ENCODE assay signal across 8 mouse cellular contexts in the genomic region with DNA sequence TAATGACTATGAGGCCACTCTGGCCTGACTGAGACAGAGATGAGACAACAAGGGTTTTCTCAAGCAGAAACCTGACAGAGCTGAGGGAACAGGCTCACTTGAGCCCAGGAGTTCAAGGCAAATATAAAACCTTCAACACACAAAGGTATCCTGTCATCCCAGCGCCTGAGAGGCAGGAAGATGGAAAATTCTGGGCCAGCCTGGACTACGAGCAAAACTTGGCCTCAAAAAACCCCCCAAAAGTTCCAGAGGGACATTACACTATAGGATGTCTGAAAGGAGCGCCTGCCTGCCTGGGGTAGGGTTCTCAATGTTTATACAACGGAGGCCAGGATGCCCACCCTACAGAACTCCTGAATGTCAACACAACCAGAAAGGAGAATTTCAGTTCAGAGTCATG. TPM values are rescaled to one million over a fixed set of nuclear protein-coding genes. Genes with fewer than 3 reads are reported as not detected.
DNase-seq lines count a peak whose midpoint lies in the region; ATAC-seq and TF ChIP-seq lines count a peak whose summit lies in the region.

No protein-coding gene starts in this region.

- H3K36me3 ChIP-seq in neural tube, embryonic 11.5 days (ENCODE audit: control insufficient read depth, insufficient read depth, low read length) = peaks cover 2% of the 10 kb centered on the region; the same call in 1 of the 2 replicates
- peaks cover 35% of the 10 kb centered on the region for H3K36me3 ChIP-seq in limb, embryonic 14.5 days (ENCODE audit: control insufficient read depth, insufficient read depth, low read length)
- no peaks in the 10 kb centered on the region for H3K36me3 ChIP-seq in stomach, embryonic 16.5 days (ENCODE audit: control insufficient read depth, insufficient read depth, low read length)

- peaks cover 8% of the 10 kb centered on the region; the same call in 1 of the 2 replicates for H3K4me1 ChIP-seq in neural tube, embryonic 11.5 days (ENCODE audit: control insufficient read depth, insufficient read depth, low read length)
- peaks cover 14% of the 10 kb centered on the region for H3K4me1 ChIP-seq in limb, embryonic 14.5 days (ENCODE audit: control insufficient read depth, insufficient read depth, low read length)
- H3K4me1 ChIP-seq in stomach, embryonic 16.5 days (ENCODE audit: control insufficient read depth, insufficient read depth, low read length) = peaks cover 36% of the 10 kb centered on the region

- peak overlapping the region; percentile 84 for H3K4me3 ChIP-seq in neural tube, embryonic 11.5 days (ENCODE audit: low read depth, low read length)
- H3K4me3 ChIP-seq in limb, embryonic 14.5 days (replicated peaks; ENCODE audit: low read length) = peak overlapping the region; percentile 80
- H3K4me3 ChIP-seq in stomach, embryonic 16.5 days (replicated peaks; ENCODE audit: low read length) = peak overlapping the region; percentile 87

- no peak for TF ChIP-seq POLR2A in limb, embryonic 14.5 days (IDR thresholded peaks at IDR 0.05; ENCODE audit: borderline replicate concordance, extremely low read depth, insufficient read depth, insufficient read length)

- no peak for ATAC-seq in neural tube, embryonic 11.5 days (ENCODE audit: insufficient read depth, low FRiP score, low TSS enrichment)
- ATAC-seq in limb, embryonic 14.5 days (ENCODE audit: low FRiP score, low read depth) = no peak
- no peak for ATAC-seq in stomach, embryonic 16.5 days (ENCODE audit: insufficient read depth, low FRiP score)

- peak; percentile 10 for DNase-seq in cerebellum, adult 11 months
- DNase-seq in cerebellum, adult 9-10 months = no peak
- DNase-seq in neural tube, embryonic 11.5 days (ENCODE audit: low spot score) = no peak
- DNase-seq in neural tube, embryonic 10.5 days (ENCODE audit: extremely low spot score, low spot score) = no peak
- DNase-seq in limb, embryonic 14.5 days (ENCODE audit: low spot score) = no peak
- DNase-seq in adrenal gland, adult 8-10 months = no peak
- no peak for DNase-seq in layer of hippocampus, postnatal 10 days (ENCODE audit: low spot score in 2 of 2)

- no peak overlapping the region; the same call in 1 of the 2 replicates for H3K9ac ChIP-seq in neural tube, embryonic 11.5 days (ENCODE audit: low read length)
- peak overlapping the region; percentile 91 for H3K9ac ChIP-seq in limb, embryonic 14.5 days (ENCODE audit: low read depth, low read length, severe bottlenecking)
- peak overlapping the region; percentile 95 for H3K9ac ChIP-seq in stomach, embryonic 16.5 days (ENCODE audit: low read length)

- H3K27me3 ChIP-seq in neural tube, embryonic 11.5 days (ENCODE audit: control insufficient read depth, insufficient read depth, low read length) = no peaks in the 10 kb centered on the region
- no peaks in the 10 kb centered on the region for H3K27me3 ChIP-seq in limb, embryonic 14.5 days (ENCODE audit: control insufficient read depth, insufficient read depth, low read length)
- H3K27me3 ChIP-seq in stomach, embryonic 16.5 days (ENCODE audit: control insufficient read depth, insufficient read depth, low read length) = no peaks in the 10 kb centered on the region

- WGBS in neural tube, embryonic 11.5 days = 81% methylated on average over 4 of the region's 4 CpGs
- 79% methylated on average over 4 of the region's 4 CpGs for WGBS in limb, embryonic 14.5 days
- 43% methylated on average over 4 of the region's 4 CpGs for WGBS in stomach, embryonic 16.5 days

- no peaks in the 10 kb centered on the region for H3K9me3 ChIP-seq in neural tube, embryonic 11.5 days (ENCODE audit: control insufficient read depth, low read length)
- no peaks in the 10 kb centered on the region for H3K9me3 ChIP-seq in limb, embryonic 14.5 days (ENCODE audit: control insufficient read depth, low read length)
- no peaks in the 10 kb centered on the region for H3K9me3 ChIP-seq in stomach, embryonic 16.5 days (replicated peaks; ENCODE audit: control insufficient read depth, low read length)

- peak overlapping the region; percentile 51 for H3K4me2 ChIP-seq in neural tube, embryonic 11.5 days (ENCODE audit: low read depth)
- peak overlapping the region; percentile 70 for H3K4me2 ChIP-seq in limb, embryonic 14.5 days (replicated peaks; ENCODE audit: low read depth, low read length, severe bottlenecking)
- peak overlapping the region; percentile 68 for H3K4me2 ChIP-seq in stomach, embryonic 16.5 days (ENCODE audit: low read depth, low read length)

- no peak overlapping the region for H3K27ac ChIP-seq in neural tube, embryonic 11.5 days (ENCODE audit: low read depth, low read length)
- no peak overlapping the region for H3K27ac ChIP-seq in limb, embryonic 14.5 days (replicated peaks; ENCODE audit: low read depth, low read length)
- peak overlapping the region; percentile 7; the same call in 1 of the 2 replicates for H3K27ac ChIP-seq in stomach, embryonic 16.5 days (ENCODE audit: low read length)

RNA-seq across cellular contexts. Expression of gene Sh3gl1, which starts 1.2 kb away (rescaled TPM):
- polyA plus RNA-seq in neural tube, embryonic 11.5 days (2014; fragmentation: Nextera tagmentation; extraction: Ambion mirVana) = 122 and 125 TPM in 2 replicates
- polyA plus RNA-seq in limb, embryonic 14.5 days (2012; rRNA removed) = 176 and 194 TPM in 2 replicates
- polyA plus RNA-seq in limb, embryonic 14.5 days (2014; fragmentation: Nextera tagmentation; extraction: Ambion mirVana) = 166 and 178 TPM in 2 replicates
- polyA plus RNA-seq in stomach, embryonic 16.5 days (2015; fragmentation: Nextera tagmentation; extraction: Ambion mirVana) = 145 and 154 TPM in 2 replicates
- 10 to 100 TPM; 44.3 to 52.5 (median 49.9) TPM for total RNA-seq in adrenal gland, adult 8-10 months (2022)
- 10 to 100 TPM; 58.7 to 59.9 TPM for total RNA-seq in layer of hippocampus, postnatal 10 days (2021)

RNA-seq across cellular contexts. Expression of gene Chaf1a, which starts 5.0 kb away (rescaled TPM):
- 23.5 and 25.0 TPM in 2 replicates for polyA plus RNA-seq in neural tube, embryonic 11.5 days (2014; fragmentation: Nextera tagmentation; extraction: Ambion mirVana)
- 22.8 and 25.1 TPM in 2 replicates for polyA plus RNA-seq in limb, embryonic 14.5 days (2012; rRNA removed)
- 18.4 and 19.3 TPM in 2 replicates for polyA plus RNA-seq in limb, embryonic 14.5 days (2014; fragmentation: Nextera tagmentation; extraction: Ambion mirVana)
- 16.3 and 17.8 TPM in 2 replicates for polyA plus RNA-seq in stomach, embryonic 16.5 days (2015; fragmentation: Nextera tagmentation; extraction: Ambion mirVana)
- 1 to 10 TPM; 3.8 to 6.0 (median 4.3) TPM for total RNA-seq in adrenal gland, adult 8-10 months (2022)
- 1 to 10 TPM; 5.2 to 6.2 TPM for total RNA-seq in layer of hippocampus, postnatal 10 days (2021)

RNA-seq across cellular contexts. Expression of gene Mpnd, which starts 29.7 kb away (rescaled TPM):
- polyA plus RNA-seq in neural tube, embryonic 11.5 days (2014; fragmentation: Nextera tagmentation; extraction: Ambion mirVana) = 157 and 176 TPM in 2 replicates
- polyA plus RNA-seq in limb, embryonic 14.5 days (2012; rRNA removed) = 118 and 148 TPM in 2 replicates
- 101 and 114 TPM in 2 replicates for polyA plus RNA-seq in limb, embryonic 14.5 days (2014; fragmentation: Nextera tagmentation; extraction: Ambion mirVana)
- polyA plus RNA-seq in stomach, embryonic 16.5 days (2015; fragmentation: Nextera tagmentation; extraction: Ambion mirVana) = 52.0 and 60.7 TPM in 2 replicates
- total RNA-seq in adrenal gland, adult 8-10 months (2022) = 100 to 1,000 TPM; 101 to 119 (median 110) TPM
- total RNA-seq in layer of hippocampus, postnatal 10 days (2021) = 100 to 1,000 TPM; 109 to 112 TPM

RNA-seq across cellular contexts. Expression of gene Stap2, which starts 29.8 kb away (rescaled TPM):
- 5.4 and 6.3 TPM in 2 replicates for polyA plus RNA-seq in neural tube, embryonic 11.5 days (2014; fragmentation: Nextera tagmentation; extraction: Ambion mirVana)
- polyA plus RNA-seq in limb, embryonic 14.5 days (2012; rRNA removed) = 14.7 TPM in 2 replicates
- 14.4 and 18.7 TPM in 2 replicates for polyA plus RNA-seq in limb, embryonic 14.5 days (2014; fragmentation: Nextera tagmentation; extraction: Ambion mirVana)
- polyA plus RNA-seq in stomach, embryonic 16.5 days (2015; fragmentation: Nextera tagmentation; extraction: Ambion mirVana) = 41.2 and 53.7 TPM in 2 replicates
- total RNA-seq in adrenal gland, adult 8-10 months (2022) = 1 to 10 TPM; 4.8 to 9.3 (median 6.8) TPM
- total RNA-seq in layer of hippocampus, postnatal 10 days (2021) = 1 to 10 TPM; 5.3 TPM

RNA-seq across cellular contexts. Expression of gene Ubxn6, which starts 39.6 kb away (rescaled TPM):
- polyA plus RNA-seq in neural tube, embryonic 11.5 days (2014; fragmentation: Nextera tagmentation; extraction: Ambion mirVana) = 45.3 and 45.6 TPM in 2 replicates
- polyA plus RNA-seq in limb, embryonic 14.5 days (2012; rRNA removed) = 61.9 and 82.9 TPM in 2 replicates
- polyA plus RNA-seq in limb, embryonic 14.5 days (2014; fragmentation: Nextera tagmentation; extraction: Ambion mirVana) = 36.4 and 43.1 TPM in 2 replicates
- polyA plus RNA-seq in stomach, embryonic 16.5 days (2015; fragmentation: Nextera tagmentation; extraction: Ambion mirVana) = 39.4 and 42.1 TPM in 2 replicates
- total RNA-seq in adrenal gland, adult 8-10 months (2022) = 10 to 100 TPM; 67.6 to 93.5 (median 82.6) TPM
- 10 to 100 TPM; 68.5 to 70.6 TPM for total RNA-seq in layer of hippocampus, postnatal 10 days (2021)
